Mouse (Mus musculus) intestine, embryonic 14.5 days (tissue): ENCODE measurements around the gene Cdh4. TPM values are rescaled to one million over a fixed set of nuclear protein-coding genes. Genes with fewer than 3 reads are reported as not detected.
A peak's percentile ranks its signal among the peaks of the same experiment; 100 is the strongest.

Experiments
- ATAC-seq: fragments of 200-750 bp; cut with Nextera tagmentation; replicated peaks from 2 replicates; pipeline ENCODE4 v1.8.0; 2017; ENCODE audit warnings: low read depth, moderate number of reproducible peaks, moderate TSS enrichment, moderate library complexity; ENCODE audit not compliant: low FRiP score, low TSS enrichment
- DNase-seq: peaks from one replicate; pipeline ENCODE4 v3.0.0-alpha.2; 2018; ENCODE audit warnings: low spot score
- H3K27ac ChIP-seq: fragments of 300-500 bp; sonication (generic); 2 replicates; pipeline ENCODE4 v1.5.1; 2014; ENCODE audit warnings: low read depth, mild to moderate bottlenecking, control low read depth
- H3K27me3 ChIP-seq: fragments of 300-500 bp; sonication (generic); replicated peaks from 2 replicates; pipeline ENCODE4 v1.6.1; 2014; ENCODE audit warnings: low read length, control low read depth; ENCODE audit not compliant: control insufficient read depth, insufficient read depth
- H3K36me3 ChIP-seq: fragments of 300-500 bp; sonication (generic); 2 replicates; pipeline ENCODE4 v1.6.1; 2014; ENCODE audit warnings: low read length, control low read depth; ENCODE audit not compliant: control insufficient read depth, insufficient read depth
- H3K4me1 ChIP-seq: fragments of 300-500 bp; sonication (generic); replicated peaks from 2 replicates; pipeline ENCODE4 v1.6.1; 2014; ENCODE audit warnings: low read length, control low read depth, mixed read lengths; ENCODE audit not compliant: control insufficient read depth, insufficient read depth
- H3K4me2 ChIP-seq: fragments of 300-500 bp; sonication (generic); 2 replicates; pipeline ENCODE4 v1.6.1; 2014; ENCODE audit warnings: low read length
- H3K4me3 ChIP-seq: fragments of 300-500 bp; sonication (generic); 2 replicates; pipeline ENCODE4 v1.5.1; 2014; ENCODE audit warnings: low read depth, low read length, control low read depth, mixed read lengths
- H3K9ac ChIP-seq: fragments of 300-500 bp; sonication (generic); 2 replicates; pipeline ENCODE4 v1.6.1; 2014; ENCODE audit warnings: mild to moderate bottlenecking, low read length
- H3K9me3 ChIP-seq: fragments of 300-500 bp; sonication (generic); 2 replicates; pipeline ENCODE4 v1.6.1; 2016; ENCODE audit warnings: low read length, control low read depth; ENCODE audit not compliant: control insufficient read depth
- WGBS: fragments of 180-500 bp; shearing (Covaris S2); extraction: QIAGEN DNeasy Blood & Tissue Kit; methylation state at CpG from one replicate; pipeline ENCODE4 v1.1.7; 2014; 5-methylcytosine and 5-hydroxymethylcytosine counted together
- polyA plus RNA-seq: library from polyadenylated mRNA; unstranded; fragments of >200 nt; fragmentation: Nextera tagmentation; extraction: Ambion mirVana; gene quantifications from 2 replicates; pipeline ENCODE4 v1.2.1, GENCODE M21; 2014

Cdh4 gene
- polyA plus RNA-seq, 1 experiment from 2014 or later = 1.8 TPM

- H3K4me3 ChIP-seq = no peak overlapping the region
- H3K27me3 ChIP-seq = no peaks in the 10 kb centered on the region
- H3K9me3 ChIP-seq = no peaks in the 10 kb centered on the region
- ATAC-seq = no peak
- DNase-seq = no peak
- 89% methylated on average over 1 of the region's 1 CpGs for WGBS
- H3K4me1 ChIP-seq = no peaks in the 10 kb centered on the region
- no peak overlapping the region for H3K4me2 ChIP-seq
- no peak overlapping the region for H3K9ac ChIP-seq
- no peak overlapping the region for H3K27ac ChIP-seq
- no peaks in the 10 kb centered on the region for H3K36me3 ChIP-seq
Measured at GRCm38 (mm10) chr2:179599886-179600285, 157.7 kb downstream of the Cdh4 start.

GRCm38 (mm10) chr2:179600347-179600746 is 158.1 kb downstream of the Cdh4 start:
- DNase-seq (no peak), ATAC-seq (no peak)
- H3K4me2 ChIP-seq = no peak overlapping the region
- H3K9me3 ChIP-seq = no peaks in the 10 kb centered on the region
- H3K4me1 ChIP-seq = no peaks in the 10 kb centered on the region
- H3K36me3 ChIP-seq = no peaks in the 10 kb centered on the region
- H3K27me3 ChIP-seq = no peaks in the 10 kb centered on the region
- 78% methylated on average over 2 of the region's 2 CpGs for WGBS
- H3K4me3 ChIP-seq = no peak overlapping the region
- no peak overlapping the region for H3K27ac ChIP-seq
- H3K9ac ChIP-seq = no peak overlapping the region

GRCm38 (mm10) chr2:179601167-179601566 is 158.9 kb downstream of the Cdh4 start:
- H3K9me3 ChIP-seq = no peaks in the 10 kb centered on the region
- no peak overlapping the region for H3K27ac ChIP-seq
- ATAC-seq (no peak), DNase-seq (no peak)
- 85% methylated on average over 9 of the region's 9 CpGs for WGBS
- H3K27me3 ChIP-seq = no peaks in the 10 kb centered on the region
- H3K9ac ChIP-seq = no peak overlapping the region
- H3K4me1 ChIP-seq = no peaks in the 10 kb centered on the region
- no peak overlapping the region for H3K4me3 ChIP-seq
- H3K36me3 ChIP-seq = no peaks in the 10 kb centered on the region
- H3K4me2 ChIP-seq = no peak overlapping the region

GRCm38 (mm10) chr2:179604746-179605145 is 162.5 kb downstream of the Cdh4 start:
- H3K36me3 ChIP-seq = no peaks in the 10 kb centered on the region
- no peak overlapping the region for H3K4me2 ChIP-seq
- ATAC-seq (no peak), DNase-seq (no peak)
- H3K4me3 ChIP-seq = no peak overlapping the region
- H3K4me1 ChIP-seq = no peaks in the 10 kb centered on the region
- H3K9me3 ChIP-seq = no peaks in the 10 kb centered on the region
- H3K9ac ChIP-seq = no peak overlapping the region
- no peak overlapping the region for H3K27ac ChIP-seq
- 60% methylated on average over 3 of the region's 3 CpGs for WGBS
- H3K27me3 ChIP-seq = no peaks in the 10 kb centered on the region

GRCm38 (mm10) chr2:179605255-179605654 is 163.0 kb downstream of the Cdh4 start:
- Histone ChIP-seq H3K9ac (no peak overlapping the region), H3K27ac (no peak overlapping the region), H3K4me2 (no peak overlapping the region), H3K27me3 (no peaks in the 10 kb centered on the region), H3K4me1 (no peaks in the 10 kb centered on the region), H3K9me3 (no peaks in the 10 kb centered on the region), H3K36me3 (no peaks in the 10 kb centered on the region), H3K4me3 (no peak overlapping the region)
- no peak for ATAC-seq
- no peak for DNase-seq
- 83% methylated on average over 10 of the region's 10 CpGs for WGBS

GRCm38 (mm10) chr2:179606341-179606740 is 164.1 kb downstream of the Cdh4 start:
- no peaks in the 10 kb centered on the region for H3K9me3 ChIP-seq
- no peak for ATAC-seq
- no peak overlapping the region for H3K4me2 ChIP-seq
- WGBS = 88% methylated on average over 2 of the region's 2 CpGs
- no peaks in the 10 kb centered on the region for H3K4me1 ChIP-seq
- no peak for DNase-seq
- no peak overlapping the region for H3K27ac ChIP-seq
- no peaks in the 10 kb centered on the region for H3K27me3 ChIP-seq
- H3K4me3 ChIP-seq = no peak overlapping the region
- H3K9ac ChIP-seq = no peak overlapping the region
- no peaks in the 10 kb centered on the region for H3K36me3 ChIP-seq

GRCm38 (mm10) chr2:179615906-179616305 is 173.7 kb downstream of the Cdh4 start:
- Histone ChIP-seq H3K27ac (no peak overlapping the region), H3K9me3 (no peaks in the 10 kb centered on the region), H3K4me1 (no peaks in the 10 kb centered on the region), H3K27me3 (no peaks in the 10 kb centered on the region), H3K4me2 (no peak overlapping the region), H3K36me3 (no peaks in the 10 kb centered on the region), H3K9ac (no peak overlapping the region), H3K4me3 (no peak overlapping the region)
- peak; percentile 79 for DNase-seq
- 52% methylated on average over 5 of the region's 5 CpGs for WGBS
- ATAC-seq = no peak

GRCm38 (mm10) chr2:179623643-179624473 is 181.6 kb downstream of the Cdh4 start:
- Histone ChIP-seq H3K27ac (no peak overlapping the region), H3K4me3 (no peak overlapping the region), H3K9me3 (no peaks in the 10 kb centered on the region), H3K27me3 (no peaks in the 10 kb centered on the region), H3K36me3 (no peaks in the 10 kb centered on the region), H3K4me1 (no peaks in the 10 kb centered on the region), H3K4me2 (no peak overlapping the region), H3K9ac (no peak overlapping the region)
- ATAC-seq (no peak), DNase-seq (no peak)
- 75% methylated on average over 17 of the region's 17 CpGs for WGBS

- DNase-seq (no peak), ATAC-seq (no peak)
- Histone ChIP-seq H3K9ac (no peak overlapping the region), H3K4me3 (no peak overlapping the region), H3K36me3 (no peaks in the 10 kb centered on the region), H3K4me2 (no peak overlapping the region), H3K27me3 (no peaks in the 10 kb centered on the region), H3K4me1 (no peaks in the 10 kb centered on the region), H3K9me3 (no peaks in the 10 kb centered on the region), H3K27ac (no peak overlapping the region)
- 78% methylated on average over 2 of the region's 2 CpGs for WGBS
Measured at GRCm38 (mm10) chr2:179627563-179627962, 185.3 kb downstream of the Cdh4 start.
